Mouse (Mus musculus) lung, adult 10 weeks (tissue): ENCODE measurements around the gene Vmn1r8. TPM values are rescaled to one million over a fixed set of nuclear protein-coding genes. Genes with fewer than 3 reads are reported as not detected.

Experiments used
- polyA plus RNA-seq: library from polyadenylated mRNA; stranded (reverse); fragments of 350-450 nt; fragmentation: Illumina TruSeq; extraction: RNeasy Lipid Tissue Mini Kit (QIAGEN cat#74804); gene quantifications from one replicate; pipeline ENCODE4 v1.2.3, GENCODE M21; 2014; ENCODE audit warnings: low read depth, low replicate concordance; ENCODE audit not compliant: insufficient read depth

The Vmn1r8 gene
- polyA plus RNA-seq: not detected

DNA sequence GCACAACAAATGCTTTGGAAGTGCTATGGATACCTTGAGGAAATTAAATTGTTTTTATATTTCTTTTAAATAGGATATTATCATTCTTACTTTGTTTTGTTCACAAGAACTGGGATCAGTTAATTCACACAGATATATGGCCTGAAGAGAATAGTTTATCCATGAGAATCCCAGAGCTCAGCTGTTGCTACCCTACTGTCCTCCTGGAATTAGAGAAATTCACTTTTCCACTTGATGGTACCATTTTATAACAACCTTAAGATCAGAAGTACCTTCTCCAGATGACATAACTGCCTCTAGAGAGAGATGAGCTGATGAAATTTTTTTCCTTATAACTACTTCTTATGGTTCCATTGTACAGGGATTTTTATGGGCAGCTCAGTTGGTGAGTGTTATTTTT, at the start of gene Vmn1r8:
Vmn1r8 (plus strand) TSS at position 301 of the 400 bp plus-strand sequence.

GRCm38 (mm10) chr6:56996943-56997342, 35.1 kb upstream of the Vmn1r8 start, which contains the start of gene Vmn1r6:
Gene Vmn1r6 (plus strand): TSS chr6:56997243.

GRCm38 (mm10) chr6:57025224-57025623, 6.9 kb upstream of the Vmn1r8 start, which contains the start of gene Vmn1r7:
Gene Vmn1r7 (minus strand): TSS chr6:57025324.

GRCm38 (mm10) chr6:57066487-57066886, 34.4 kb downstream of the Vmn1r8 start, which contains the start of gene Vmn1r9:
Gene Vmn1r9 (plus strand): TSS chr6:57066787.

Other genes with a start within 250 kb of the Vmn1r8 start
- 16.1 TPM for gene Kbtbd2, start 234.5 kb upstream of the Vmn1r8 start, polyA plus RNA-seq
- 79.3 TPM for gene Fkbp9, start 200.2 kb upstream of the Vmn1r8 start, polyA plus RNA-seq
- 25.7 TPM for gene Nt5c3, start 108.4 kb upstream of the Vmn1r8 start, polyA plus RNA-seq
- 0.22 TPM for gene Vmn1r4, start 108.3 kb upstream of the Vmn1r8 start, polyA plus RNA-seq
- gene Vmn1r5, start 62.0 kb upstream of the Vmn1r8 start, polyA plus RNA-seq: not detected
- gene Vmn1r6, start 35.0 kb upstream of the Vmn1r8 start, polyA plus RNA-seq: not detected
- gene Vmn1r7, start 7.0 kb upstream of the Vmn1r8 start, polyA plus RNA-seq: not detected
- gene Vmn1r9, start 34.5 kb downstream of the Vmn1r8 start, polyA plus RNA-seq: not detected
- gene Vmn1r10, start 77.2 kb downstream of the Vmn1r8 start, polyA plus RNA-seq: not detected
- gene Vmn1r11, start 101.2 kb downstream of the Vmn1r8 start, polyA plus RNA-seq: not detected
- not detected for gene Vmn1r12, start 124.6 kb downstream of the Vmn1r8 start, polyA plus RNA-seq
- not detected for gene Vmn1r13, start 171.0 kb downstream of the Vmn1r8 start, polyA plus RNA-seq
- gene Vmn1r14, start 199.4 kb downstream of the Vmn1r8 start, polyA plus RNA-seq: not detected
- not detected for gene Vmn1r15, start 225.7 kb downstream of the Vmn1r8 start, polyA plus RNA-seq